Mouse (Mus musculus): ENCODE results near the gene Zkscan3. TPM values are rescaled to one million over a fixed set of nuclear protein-coding genes. Genes with fewer than 3 reads are reported as not detected.

The Zkscan3 gene
- total RNA-seq (2021): 79.0 and 81.0 TPM in 2 replicates
- long read RNA-seq, transcript Zkscan3-201 (6 exons, 2,561 nt): major isoform, 30 of 78 reads
- long read RNA-seq, transcript Zkscan3-203 (6 exons, 2,600 nt): minor isoform, 20 of 78 reads
- long read RNA-seq, partial matches to known transcripts: 8 of 78 reads
- long read RNA-seq, other reads (novel, unspliced or antisense): 20 of 78 reads

- peak; percentile 85 for DNase-seq
Measured at GRCm38 (mm10) chr13:21402287-21402846, at the start of gene Zkscan3. Zkscan3 (minus strand) TSS chr13:21402755.

GRCm38 (mm10) chr13:21447856-21448614, 45.5 kb upstream of the Zkscan3 start:
- no peak for DNase-seq

- no peak for DNase-seq
Measured at GRCm38 (mm10) chr13:21446796-21447195, 44.2 kb upstream of the Zkscan3 start.

- DNase-seq: no peak
Measured at GRCm38 (mm10) chr13:21441207-21441572, 38.6 kb upstream of the Zkscan3 start.

- peak; percentile 75 for DNase-seq
Measured at GRCm38 (mm10) chr13:21440503-21441206, 38.1 kb upstream of the Zkscan3 start, which contains the start of gene Pgbd1. Pgbd1 (minus strand) TSS chr13:21441058.

- DNase-seq: no peak
Measured at GRCm38 (mm10) chr13:21435476-21435875, 32.9 kb upstream of the Zkscan3 start.

GRCm38 (mm10) chr13:21427631-21428030, 25.1 kb upstream of the Zkscan3 start:
- DNase-seq: no peak

GRCm38 (mm10) chr13:21423301-21423700, 20.7 kb upstream of the Zkscan3 start:
- DNase-seq: peak; percentile 51

GRCm38 (mm10) chr13:21418865-21419264, 16.3 kb upstream of the Zkscan3 start:
- no peak for DNase-seq

- no peak for DNase-seq
Measured at GRCm38 (mm10) chr13:21417298-21418010, 14.9 kb upstream of the Zkscan3 start.

- DNase-seq: no peak
Measured at GRCm38 (mm10) chr13:21415750-21416149, 13.2 kb upstream of the Zkscan3 start.

- no peak for DNase-seq
Measured at GRCm38 (mm10) chr13:21415266-21415665, 12.7 kb upstream of the Zkscan3 start.

GRCm38 (mm10) chr13:21414231-21415212, 12.0 kb upstream of the Zkscan3 start:
- no peak for DNase-seq

- no peak for DNase-seq
Measured at GRCm38 (mm10) chr13:21408805-21409459, 6.4 kb upstream of the Zkscan3 start.

GRCm38 (mm10) chr13:21407969-21408804, 5.6 kb upstream of the Zkscan3 start:
- DNase-seq: peak; percentile 75

GRCm38 (mm10) chr13:21407341-21407740, 4.8 kb upstream of the Zkscan3 start:
- DNase-seq: no peak

- no peak for DNase-seq
Measured at GRCm38 (mm10) chr13:21402848-21403247, 293 bp upstream of the Zkscan3 start.

GRCm38 (mm10) chr13:21401636-21402286, 794 bp downstream of the Zkscan3 start:
- no peak for DNase-seq

GRCm38 (mm10) chr13:21401166-21401565, 1.4 kb downstream of the Zkscan3 start:
- DNase-seq: no peak
